Mouse (Mus musculus): ENCODE results near the gene Arl4d.
"Not testable (repeated sequence)": the region's sequence is repeated elsewhere in the genome, so short reads cannot be mapped to it uniquely, and the experiment has no call there.

The Arl4d gene

DNA sequence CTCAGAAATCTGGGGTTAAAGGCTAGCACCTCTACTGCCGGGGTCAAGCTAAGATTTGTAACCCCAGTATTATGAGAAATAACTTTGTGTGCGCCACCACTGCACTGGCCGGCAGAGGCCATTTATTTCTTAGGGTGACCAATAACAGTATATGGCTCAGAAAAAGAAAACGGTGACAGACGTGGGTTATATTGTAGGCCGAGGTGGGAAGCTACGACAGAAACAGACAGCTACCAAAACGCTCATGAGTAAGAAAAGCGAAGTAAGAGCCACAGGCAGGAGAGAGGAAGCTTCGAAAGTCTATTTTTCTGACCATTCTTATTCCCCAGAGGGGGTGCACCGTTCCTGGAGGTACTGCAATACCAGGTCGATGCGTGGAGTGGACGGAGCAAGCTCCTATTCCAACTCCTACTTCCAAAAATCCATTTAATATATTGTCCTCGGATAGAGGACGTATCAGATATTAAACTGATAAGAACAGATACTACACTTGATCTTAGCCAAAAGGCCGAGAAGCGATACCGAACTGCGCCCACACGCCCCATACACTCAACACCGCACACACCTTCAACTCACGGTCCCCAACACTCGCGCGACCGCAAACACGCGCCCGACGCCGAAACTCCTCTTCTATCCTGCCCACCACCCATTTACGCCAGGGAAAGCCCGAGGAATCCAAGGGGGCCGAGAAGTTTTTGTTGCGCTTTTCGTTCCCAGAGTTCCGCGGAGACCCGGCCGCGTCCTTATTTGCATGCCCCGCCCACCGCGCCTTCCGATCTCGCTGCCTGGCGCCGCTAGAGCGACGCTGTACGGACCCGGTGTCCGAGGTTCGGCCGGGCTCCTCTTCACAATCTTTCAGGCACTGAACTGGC is 19.7 kb upstream of the Arl4d start:
- DNase-seq (ENCODE audit: low spot score): not testable (repeated sequence)

DNA sequence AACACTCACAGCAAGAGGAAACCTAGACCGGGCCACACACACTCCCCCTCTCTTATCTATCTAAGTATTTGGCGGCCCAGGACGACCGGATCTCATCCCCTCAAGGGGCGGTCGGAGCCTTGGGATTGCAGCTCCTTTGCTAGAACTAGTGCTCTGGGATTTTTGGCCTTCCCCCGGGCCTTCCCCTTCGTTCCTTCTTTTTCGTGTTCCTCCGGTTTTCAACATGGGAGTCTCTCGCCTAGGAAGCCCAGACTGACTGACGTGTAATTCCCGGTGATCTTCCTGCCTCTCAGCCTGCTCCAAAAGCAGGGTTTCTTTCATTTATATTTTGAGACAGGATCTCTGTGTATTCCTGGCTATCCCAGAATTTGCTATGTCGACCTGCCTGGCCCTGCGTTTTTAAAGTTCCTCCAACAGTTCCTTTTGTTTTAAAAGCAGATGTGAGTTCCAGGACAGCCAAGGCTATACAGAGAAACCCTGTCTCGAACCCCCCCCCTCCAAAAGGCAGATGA is 19.0 kb upstream of the Arl4d start:
- not testable (repeated sequence) for DNase-seq (ENCODE audit: low spot score)

DNA sequence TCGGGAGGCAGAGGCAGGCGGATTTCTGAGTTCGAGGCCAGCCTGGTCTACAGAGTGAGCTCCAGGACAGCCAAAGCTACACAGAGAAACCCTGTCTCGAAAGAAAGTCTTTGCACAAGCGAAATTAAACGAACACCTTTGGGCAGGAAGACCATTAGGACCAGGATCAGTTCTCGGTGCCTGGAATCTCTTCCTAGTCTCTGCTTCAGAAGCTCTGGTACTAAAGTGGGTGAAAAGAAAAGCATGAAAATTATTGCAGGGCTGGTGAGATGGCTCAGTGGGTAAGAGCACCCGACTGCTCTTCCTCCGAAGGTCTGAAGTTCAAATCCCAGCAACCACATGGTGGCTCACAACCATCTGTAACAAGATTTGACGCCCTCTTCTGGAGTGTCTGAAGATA is 18.2 kb upstream of the Arl4d start:
- not testable (repeated sequence) for DNase-seq (ENCODE audit: low spot score)

DNA sequence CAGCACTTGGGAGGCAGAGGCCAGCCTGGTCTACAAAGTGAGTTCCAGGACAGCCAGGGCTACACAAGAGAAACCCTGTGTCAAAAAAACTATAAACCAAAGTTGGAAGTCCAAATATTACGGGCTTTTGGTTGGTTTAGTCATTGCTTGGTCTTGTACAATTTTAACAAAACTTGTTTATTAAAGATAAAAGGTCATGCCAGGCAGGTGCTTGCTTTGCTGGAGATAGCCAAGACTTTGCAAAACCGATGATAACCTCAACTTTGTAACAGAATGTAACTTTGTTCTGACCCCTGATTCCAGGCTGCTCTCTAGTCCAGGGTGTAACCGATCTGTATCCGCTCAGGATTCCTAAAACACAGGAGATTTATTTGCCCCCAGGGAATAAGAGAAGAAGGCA is 9.0 kb upstream of the Arl4d start:
- DNase-seq (ENCODE audit: low spot score): no peak

DNA sequence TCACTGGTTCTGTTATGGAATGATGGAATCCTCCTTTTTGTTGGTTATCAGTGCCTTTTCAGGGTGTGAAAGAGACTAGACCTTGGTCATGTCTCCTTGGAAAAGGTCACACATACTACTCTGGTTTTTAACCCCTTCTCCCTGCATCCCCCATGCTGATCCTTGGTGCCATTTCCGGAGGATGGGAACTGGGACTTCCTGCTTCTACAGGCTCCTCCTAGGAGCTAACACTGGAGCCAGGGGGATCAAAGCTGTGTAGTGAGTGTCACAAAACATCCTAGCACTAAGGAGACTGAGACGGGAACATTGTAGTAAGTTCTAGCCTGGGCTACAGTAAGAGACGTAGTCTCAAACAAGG is 7.8 kb upstream of the Arl4d start:
- DNase-seq (ENCODE audit: low spot score): no peak

DNA sequence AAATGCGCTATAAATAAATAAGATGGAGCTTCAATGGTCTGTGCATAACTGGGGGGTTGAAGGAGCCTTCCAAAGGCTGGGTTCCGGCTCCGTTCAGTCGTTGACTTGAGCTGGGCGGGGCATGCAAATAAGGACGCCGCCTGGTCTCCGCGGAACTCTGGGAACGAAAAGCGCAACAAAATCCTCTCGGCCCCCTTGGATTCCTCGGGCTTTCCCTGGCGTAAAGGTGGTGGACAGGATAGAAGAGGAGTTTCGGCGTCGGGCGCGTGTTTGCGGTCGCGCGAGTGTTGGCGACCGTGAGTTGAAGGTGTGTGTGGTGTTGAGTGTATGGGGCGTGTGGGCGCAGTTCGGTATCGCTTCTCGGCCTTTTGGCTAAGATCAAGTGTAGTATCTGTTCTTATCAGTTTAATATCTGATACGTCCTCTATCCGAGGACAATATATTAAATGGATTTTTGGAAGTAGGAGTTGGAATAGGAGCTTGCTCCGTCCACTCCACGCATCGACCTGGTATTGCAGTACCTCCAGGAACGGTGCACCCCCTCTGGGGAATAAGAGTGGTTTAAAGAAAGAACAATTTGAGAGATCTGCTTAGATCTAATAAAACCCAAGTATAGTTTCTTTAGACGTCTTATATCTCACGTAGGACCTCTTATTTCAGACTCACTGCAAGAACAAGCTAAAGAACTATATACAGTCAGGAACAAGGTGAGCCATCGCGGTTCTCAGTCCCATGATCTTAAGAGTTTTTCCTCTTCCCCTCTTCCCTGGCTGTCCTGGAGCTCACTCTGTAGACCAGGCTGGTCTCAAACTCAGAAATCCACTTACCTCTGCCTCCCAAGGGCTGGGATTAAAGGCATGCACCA is 7.2 kb upstream of the Arl4d start:
- not testable (repeated sequence) for DNase-seq (ENCODE audit: low spot score)

DNA sequence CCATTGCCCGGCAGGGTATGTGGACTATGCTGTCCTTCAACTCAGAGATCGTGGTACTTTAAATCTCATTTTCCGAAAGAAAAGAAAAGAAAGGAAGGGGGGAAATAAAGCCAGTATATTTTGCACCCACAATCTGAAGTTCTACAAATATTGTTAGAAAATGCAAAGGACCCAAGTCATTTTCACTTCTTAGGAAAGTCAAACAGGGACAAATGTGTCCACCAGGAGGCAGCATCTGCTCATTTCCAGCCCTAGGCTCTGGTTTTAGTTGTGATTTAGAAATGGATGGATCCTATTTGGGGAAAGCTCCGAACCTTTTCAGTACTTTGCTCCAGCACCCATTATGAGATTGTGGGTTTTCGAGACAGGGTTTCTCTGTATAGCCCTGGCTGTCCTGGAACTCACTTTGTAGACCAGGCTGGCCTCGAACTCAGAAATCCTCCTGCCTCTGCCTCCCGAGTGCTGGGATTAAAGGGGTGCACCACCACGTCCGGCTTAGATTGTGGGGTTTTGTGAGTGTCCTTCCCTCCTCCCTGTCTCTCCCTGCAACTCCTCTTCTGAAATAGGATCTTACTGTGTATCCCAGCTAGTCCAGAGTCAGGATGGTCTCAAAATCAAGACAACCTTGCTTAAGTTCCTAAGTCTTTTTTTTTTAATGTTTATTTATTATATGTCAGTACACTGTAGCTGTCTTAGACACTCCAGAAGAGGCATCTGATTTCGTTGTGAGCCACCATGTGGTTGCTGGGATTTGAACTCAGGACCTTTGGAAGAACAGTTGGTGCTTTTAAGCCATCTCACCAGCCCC is 6.4 kb upstream of the Arl4d start:
- no peak for DNase-seq (ENCODE audit: low spot score)

DNA sequence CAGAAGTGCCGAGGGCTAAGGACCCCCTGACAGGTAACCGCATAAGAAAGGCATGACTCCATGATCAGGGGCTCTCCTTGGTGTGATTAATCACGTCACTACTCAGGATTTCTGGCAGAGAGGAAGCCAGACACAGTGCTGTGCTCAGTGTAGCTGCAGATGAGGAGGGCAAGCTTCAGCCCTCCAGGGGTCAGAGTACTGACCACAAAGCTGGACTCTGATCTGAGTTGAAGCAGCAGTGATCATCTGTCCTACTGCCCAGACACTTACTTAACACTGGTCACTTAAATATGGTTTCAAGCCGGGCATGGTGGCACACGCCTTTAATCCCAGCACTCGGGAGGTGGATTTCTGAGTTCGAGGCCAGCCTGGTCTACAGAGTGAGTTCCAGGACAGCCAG is 4.2 kb upstream of the Arl4d start:
- no peak for DNase-seq (ENCODE audit: low spot score)

DNA sequence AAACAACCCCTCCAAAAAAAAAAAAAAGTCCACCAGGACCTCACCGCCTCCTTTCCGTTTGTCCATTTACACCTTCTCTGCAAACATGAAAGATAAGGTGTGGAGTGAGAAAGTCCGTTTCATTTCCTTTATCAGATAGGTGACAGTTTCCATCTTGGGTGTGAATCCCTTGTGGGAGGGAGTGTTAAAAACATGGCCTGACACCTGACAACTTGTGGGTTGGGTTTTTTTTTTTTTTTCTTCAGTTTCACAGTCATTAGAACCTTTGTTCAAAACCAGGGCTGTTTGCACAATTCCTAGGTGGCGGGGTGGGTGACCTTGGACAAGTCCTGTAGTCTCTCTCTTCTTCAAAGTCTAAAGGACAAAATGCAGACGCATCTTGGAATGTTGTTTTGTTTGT is 3.6 kb upstream of the Arl4d start:
- no peak for DNase-seq (ENCODE audit: low spot score)

DNA sequence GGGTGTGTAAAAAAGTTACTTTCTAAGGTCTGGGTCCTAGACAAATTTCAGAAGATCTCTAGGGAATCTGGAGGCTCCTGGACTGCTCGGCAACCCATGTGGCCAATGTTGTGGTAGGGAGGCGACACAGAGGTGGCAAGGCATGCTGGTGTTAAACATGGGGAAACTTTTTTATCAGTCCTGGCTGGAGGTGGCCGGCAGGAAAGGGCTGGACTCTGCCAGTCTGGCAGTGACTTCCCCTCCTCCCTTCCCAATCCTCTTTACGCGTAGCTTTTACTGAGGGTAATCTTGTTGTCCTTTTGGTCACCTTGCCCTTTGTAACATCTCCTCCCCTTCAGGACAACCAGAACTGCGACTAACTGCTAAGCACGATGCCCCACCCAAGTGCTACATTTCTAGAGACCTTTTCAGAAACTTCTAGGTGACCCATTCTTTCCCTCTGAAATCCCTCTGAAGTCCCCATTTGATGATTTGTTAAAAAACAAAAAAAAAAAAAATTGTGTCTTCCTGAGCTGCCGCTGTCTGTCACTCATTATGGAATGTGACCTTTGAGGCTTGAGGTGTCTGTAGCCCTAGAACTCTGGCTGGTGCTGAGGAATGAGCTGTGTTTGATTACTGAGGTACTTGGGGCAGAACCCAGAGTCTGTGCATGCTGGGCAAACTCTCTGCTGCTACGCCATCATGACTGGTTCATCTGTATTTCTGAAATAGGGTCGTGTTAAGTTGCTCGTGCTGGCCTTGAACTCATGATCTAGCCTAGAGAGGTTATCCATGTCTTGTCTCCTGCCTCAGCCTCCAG is 1.9 kb upstream of the Arl4d start:
- DNase-seq (ENCODE audit: low spot score): no peak

DNA sequence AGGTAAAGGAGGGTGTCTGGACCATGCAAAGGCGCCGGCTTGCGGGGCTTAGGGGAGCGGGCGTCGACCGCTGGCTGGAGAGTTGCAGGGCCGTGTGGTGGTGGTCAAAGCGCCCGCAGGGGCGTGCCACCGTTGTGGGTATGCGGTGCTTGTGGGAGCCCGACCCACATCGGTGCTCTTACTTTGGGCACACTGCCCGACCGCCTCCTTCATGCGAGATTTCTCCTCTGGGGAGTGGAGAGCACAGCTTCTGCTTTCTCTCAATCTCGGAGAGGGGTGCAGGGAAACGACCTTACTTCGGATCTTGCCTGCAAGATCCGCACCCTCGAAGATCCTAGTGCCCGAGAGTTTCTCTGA is 273 bp downstream of the Arl4d start:
- no peak for DNase-seq (ENCODE audit: low spot score)

DNA sequence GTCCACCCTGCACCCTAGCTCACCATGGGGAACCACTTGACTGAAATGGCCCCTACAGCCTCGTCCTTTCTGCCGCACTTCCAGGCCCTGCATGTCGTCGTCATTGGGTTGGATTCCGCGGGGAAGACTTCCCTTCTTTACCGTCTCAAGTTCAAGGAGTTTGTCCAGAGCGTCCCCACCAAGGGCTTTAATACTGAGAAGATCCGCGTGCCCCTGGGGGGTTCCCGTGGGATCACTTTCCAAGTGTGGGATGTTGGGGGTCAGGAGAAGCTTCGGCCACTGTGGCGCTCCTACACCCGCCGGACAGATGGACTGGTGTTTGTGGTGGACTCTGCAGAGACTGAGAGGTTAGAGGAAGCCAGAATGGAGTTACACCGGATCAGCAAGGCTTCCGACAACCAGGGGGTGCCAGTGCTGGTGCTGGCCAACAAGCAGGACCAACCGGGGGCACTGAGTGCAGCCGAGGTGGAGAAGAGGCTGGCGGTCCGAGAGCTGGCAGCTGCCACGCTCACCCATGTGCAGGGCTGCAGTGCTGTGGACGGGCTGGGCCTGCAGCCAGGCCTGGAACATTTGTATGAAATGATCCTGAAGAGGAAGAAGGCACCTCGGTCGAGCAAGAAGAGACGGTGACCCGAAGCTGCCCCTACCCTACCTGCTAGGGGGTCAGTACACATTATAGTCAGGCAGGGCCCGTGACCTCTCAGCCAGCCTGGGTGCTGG is 1.4 kb downstream of the Arl4d start:
- no peak for DNase-seq (ENCODE audit: low spot score)

DNA sequence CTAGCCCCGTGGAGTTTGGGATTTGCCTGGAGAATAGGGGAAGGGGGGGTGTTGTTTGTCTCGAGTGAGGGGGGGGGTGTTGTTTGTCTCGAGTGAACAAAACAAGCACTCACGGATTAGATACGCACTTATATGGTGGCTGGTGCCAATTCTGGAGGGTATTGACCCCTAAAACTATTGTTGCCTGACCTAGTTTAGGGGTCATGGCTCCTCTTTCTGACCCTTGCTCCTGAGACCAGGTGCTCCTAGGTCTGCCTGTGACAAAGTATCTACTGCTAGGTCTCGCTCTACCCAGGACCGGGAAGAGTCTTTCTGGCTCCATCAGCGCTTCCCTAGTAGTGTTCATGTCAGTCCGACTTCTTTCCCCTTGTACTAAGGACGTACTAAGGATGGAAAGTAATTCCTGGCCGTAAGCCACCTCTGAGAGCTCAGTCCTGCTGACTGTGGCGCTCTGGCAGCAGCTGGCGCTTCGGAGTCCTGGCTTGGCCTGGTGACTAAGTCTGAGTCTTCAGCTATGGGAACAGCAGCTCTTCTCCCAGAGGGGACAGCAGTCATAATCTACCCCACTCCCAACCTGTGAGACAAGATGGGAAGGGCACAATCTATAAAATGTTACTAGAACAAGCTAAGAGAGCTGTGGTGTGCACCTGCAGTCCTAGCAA is 2.7 kb downstream of the Arl4d start:
- DNase-seq (ENCODE audit: low spot score): no peak

DNA sequence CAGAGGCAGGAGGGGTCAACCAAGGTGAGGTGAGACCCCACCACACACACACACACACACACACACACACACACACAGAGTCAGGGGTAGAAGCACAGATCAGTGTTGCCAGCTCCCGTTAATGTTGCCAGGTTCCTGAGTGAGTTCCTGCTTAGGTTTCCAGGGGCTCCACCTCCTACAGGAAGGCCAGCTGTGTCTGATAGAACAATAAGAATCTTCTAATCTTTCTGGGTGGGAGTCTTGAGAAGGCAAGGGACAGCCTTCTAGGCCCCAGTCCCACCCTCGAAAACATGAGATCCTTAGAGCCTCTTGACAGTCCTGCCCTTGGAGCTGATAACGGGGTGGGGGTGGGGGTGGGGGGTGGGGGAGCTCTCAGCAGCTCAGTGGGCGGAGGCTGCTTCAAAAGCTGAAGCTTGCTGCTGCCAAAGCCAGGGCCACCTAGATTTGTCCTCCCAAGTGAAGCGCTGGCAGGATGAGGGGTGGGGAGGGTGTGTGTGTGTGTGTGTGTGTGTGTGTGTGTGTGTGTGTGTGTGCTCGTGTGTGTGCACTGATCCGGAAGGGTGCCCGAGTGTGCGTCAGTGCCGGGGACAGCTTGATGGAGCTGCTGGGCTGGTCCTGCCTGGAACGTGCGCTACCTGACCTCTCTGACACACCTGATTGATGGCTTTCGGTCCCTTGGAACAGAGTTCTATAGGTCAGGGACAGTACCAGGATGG is 3.4 kb downstream of the Arl4d start:
- DNase-seq (ENCODE audit: low spot score): no peak

DNA sequence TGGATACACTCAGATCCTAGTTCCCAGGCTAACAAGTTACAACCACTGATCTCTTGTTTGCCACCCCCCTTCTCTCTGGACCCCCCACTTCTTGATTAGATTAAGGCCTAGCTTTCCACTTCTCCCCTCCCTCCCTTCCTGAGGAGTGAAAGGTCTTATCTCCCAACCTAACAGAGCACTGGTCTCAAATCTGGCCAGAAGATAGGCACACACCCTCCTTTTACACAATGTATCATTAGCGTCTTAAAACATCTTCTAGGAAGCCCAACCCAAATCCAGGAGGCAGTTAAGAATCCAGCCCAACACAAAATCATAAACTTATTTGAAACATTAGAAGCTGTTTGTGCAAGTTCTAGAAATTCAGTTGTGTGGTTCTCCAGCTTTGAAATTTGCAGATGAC is 5.0 kb downstream of the Arl4d start:
- no peak for DNase-seq (ENCODE audit: low spot score)

DNA sequence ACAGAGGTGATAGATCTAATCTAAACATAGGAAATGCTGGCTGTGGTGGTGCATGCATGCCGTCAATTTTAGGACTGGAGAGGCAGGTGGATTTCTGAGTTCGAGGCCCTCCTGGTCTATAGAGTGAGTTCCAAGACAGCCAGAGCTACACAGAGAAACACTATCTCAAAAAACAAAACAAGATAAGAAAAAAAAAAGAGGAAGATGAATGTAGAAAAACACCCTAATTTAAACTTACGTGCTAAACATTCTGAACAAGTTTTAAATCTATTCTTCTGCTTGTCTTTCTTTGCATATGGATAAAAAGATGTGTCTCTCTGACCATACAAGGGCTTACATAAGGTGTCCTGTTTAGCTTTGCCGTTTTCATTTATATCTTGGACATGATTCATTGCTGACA is 5.9 kb downstream of the Arl4d start:
- DNase-seq (ENCODE audit: low spot score): no peak

DNA sequence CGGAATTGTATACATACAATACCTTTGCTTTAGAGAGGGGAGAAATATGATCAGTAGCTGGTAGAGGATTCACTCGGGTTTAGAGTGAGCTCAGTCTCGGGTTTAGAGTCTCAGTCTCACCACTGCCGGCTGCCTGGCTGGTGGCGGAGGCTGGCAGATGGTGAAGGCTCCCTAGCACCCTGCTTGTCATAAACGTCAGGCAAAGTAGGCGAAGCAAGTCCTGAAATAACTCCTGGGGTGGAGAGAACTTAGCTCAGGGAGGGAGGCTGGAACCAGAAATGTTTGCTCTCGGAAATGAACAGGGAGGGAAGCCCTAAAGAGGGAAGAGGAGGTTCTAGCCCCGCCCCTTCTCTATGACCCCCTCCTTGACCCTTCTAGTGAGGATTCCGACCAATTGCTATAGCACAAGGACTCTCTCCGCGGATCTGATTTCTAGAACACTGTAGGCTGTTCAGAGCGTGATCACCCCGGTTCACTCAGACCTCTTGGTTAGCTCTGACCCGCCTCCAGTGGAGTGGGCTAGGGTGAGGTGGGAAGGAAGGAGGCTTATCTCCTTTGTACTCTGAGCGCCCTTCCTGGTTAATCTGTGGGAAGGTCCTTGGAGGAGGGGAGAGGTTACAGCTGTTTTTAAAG is 7.8 kb downstream of the Arl4d start:
- DNase-seq (ENCODE audit: low spot score): no peak

DNA sequence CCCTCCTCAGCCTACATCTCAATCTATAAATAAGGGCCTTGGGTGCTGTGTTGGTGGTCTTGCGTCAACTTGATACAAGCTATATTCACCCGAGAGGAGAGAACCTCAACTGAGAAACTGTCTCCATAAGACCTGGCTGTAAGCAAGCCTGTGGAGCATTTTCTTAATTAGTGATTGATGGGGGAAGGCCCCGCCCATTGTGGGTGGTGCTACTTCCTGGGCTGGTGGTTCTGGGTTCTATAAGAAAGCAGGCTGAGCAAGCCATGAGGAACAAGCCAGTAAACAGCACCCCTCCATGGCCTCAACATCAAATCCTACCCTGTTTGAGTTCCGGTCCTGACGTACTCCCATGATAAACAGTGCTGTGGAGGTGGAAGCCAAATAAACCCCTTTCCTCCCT is 8.8 kb downstream of the Arl4d start:
- no peak for DNase-seq (ENCODE audit: low spot score)

DNA sequence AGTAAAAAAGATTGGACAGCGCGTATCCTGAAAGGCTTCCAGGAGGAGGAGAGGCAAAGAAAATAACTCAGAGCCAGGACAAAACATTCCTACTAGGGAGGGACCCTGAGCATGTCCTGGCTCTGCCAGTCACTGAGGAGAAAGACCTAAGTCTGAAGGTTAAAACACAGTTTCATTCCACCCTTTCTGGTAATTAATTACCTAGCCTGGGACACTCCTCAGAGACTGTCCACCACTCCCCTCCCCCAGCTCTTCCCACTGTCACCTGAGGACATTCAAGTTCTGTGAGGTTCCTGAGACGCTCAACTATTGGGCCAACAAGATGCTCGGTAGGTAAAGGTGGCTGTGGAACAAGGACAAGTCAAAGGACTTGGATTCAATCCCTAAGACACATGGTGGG is 10.0 kb downstream of the Arl4d start:
- no peak for DNase-seq (ENCODE audit: low spot score)

All from urinary bladder, postnatal 10 days (tissue).